Mouse (Mus musculus): ENCODE data around the gene Dhx9.

DNA sequence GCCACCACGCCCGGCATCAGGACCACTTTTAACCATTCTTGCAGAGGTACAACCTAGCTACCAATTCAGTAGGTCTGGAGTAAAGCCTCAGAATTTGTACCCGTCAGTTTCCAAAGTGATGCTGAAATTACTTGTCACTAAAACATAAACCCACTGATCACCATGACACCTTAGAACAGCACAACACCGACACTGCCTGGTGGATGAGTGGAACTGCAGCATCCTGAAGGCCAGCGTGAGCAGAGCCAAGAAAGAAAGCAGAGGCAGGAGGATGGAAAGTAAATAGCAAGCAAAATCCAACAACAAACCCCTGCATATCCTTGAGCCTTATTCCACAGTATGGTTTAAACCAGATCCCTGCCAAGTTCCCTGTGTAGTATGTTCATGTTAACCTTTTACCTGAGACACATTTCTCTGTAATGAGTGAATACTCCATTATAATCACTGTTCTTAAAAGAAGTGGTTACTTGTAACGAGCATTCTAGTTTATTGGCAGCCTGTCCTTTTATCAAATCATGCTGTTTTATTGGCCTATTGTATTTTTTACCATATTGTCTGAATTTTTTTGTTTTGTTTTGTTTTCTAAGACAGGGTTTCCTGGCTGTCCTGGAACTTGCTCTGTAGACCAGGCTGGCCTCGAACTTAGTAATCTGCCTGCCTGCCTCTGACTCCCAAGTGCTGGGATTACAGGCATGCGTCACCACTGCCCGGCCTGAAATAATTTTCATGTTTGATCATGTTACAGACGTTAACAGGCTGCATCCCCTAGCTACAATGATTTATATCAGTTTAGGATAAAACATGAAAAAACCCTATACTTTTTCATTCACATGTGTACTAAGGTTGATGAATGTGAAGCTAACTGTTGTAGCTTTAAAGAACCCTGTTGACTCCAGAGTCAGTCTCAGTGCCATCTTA is 36.0 kb downstream of the Dhx9 start:
- TF ChIP-seq EP300 (IDR thresholded peaks at IDR 0.05; ENCODE audit: low read depth in 1 of 2, low read length in 2 of 2) (no peak), MAFK (IDR thresholded peaks at IDR 0.05; ENCODE audit: borderline replicate concordance, low read depth, low read length) (no peak), POLR2A (IDR thresholded peaks at IDR 0.05; ENCODE audit: control insufficient read depth in 1 of 2, insufficient read depth in 1 of 2, low read depth in 1 of 2, low read length in 2 of 2, poor library complexity in 1 of 2) (no peak), MEF2A (IDR thresholded peaks at IDR 0.05; ENCODE audit: extremely low read depth, insufficient replicate concordance, low read depth, low read length, poor library complexity, severe bottlenecking) (no peak)
